Mouse (Mus musculus): ENCODE results near the gene Cops8.

The Cops8 gene

DNA sequence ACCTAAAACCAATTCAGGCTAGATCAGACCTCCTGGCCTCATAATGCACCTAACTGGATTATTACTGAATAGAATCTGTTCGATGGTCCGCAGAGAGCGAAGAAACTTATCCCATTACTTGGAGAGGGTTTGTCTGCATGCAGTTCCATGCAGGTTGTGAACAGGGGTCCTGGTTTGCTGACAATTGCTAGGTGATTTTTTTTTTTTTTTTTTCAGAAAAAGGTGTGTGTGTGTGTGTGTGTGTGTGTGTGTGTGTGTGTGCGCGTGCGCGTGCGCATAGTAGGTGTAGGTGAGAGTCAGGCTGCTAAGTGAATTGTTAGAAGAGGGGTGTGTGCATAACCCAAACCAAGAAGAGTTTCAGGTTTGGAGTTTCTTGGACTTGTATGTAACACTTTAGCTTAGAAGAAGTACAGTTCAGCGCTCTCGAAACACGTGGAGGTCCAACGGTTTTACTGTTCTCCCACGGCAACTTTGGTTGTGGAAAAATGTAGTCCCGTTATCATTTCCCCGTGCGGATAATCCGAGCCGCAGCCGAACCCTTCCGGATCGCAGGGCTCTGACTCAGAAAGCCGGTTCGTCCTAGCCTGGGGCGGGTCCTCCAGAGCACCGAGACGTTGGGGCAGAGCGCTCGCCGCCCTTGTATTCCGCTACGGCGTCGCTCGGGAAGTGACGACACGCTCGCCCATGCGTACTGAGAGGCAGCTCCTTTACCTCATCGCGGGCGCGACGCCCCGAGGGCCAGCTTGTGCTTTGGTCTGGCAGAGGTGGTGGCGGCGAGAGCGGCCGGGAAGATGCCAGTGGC lies at the start of gene Cops8:
Cops8 (plus strand) TSS at position 223 of the 802 bp plus-strand sequence.
- peak; percentile 89 for DNase-seq (ENCODE audit: low read depth, low spot score)

GRCm38 (mm10) chr1:90557140-90557539 lies 45.6 kb upstream of the Cops8 start:
- no peak for DNase-seq (ENCODE audit: low read depth, low spot score)

- peak; percentile 28 for DNase-seq (ENCODE audit: low read depth, low spot score)
Measured at GRCm38 (mm10) chr1:90560942-90561726, 41.6 kb upstream of the Cops8 start.

- no peak for DNase-seq (ENCODE audit: low read depth, low spot score)
Measured at GRCm38 (mm10) chr1:90563945-90564344, 38.8 kb upstream of the Cops8 start.

- DNase-seq (ENCODE audit: low read depth, low spot score): no peak
Measured at GRCm38 (mm10) chr1:90566664-90567440, 35.9 kb upstream of the Cops8 start.

GRCm38 (mm10) chr1:90573831-90574230 lies 28.9 kb upstream of the Cops8 start:
- no peak for DNase-seq (ENCODE audit: low read depth, low spot score)

DNA sequence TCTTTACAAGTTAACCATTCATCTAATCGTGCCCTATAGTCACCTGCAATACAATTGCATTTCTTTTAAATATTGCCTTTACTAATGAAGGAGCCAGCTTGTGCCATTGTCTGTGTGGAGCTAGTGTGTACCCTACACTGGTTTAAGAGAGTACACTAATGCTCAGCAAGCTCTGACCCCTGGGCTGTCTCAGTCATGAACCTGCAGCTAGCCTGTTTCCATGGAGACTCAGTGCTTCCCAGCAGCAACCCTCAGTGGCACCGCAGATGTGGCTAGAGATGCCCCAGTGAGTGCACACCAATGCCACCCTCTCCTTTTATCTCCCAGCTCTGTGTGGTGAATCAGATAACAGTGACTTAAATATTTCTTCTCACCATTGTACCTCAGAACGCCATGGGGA lies 27.9 kb upstream of the Cops8 start:
- no peak for DNase-seq (ENCODE audit: low read depth, low spot score)

- DNase-seq (ENCODE audit: low read depth, low spot score): no peak
Measured at GRCm38 (mm10) chr1:90577417-90577816, 25.4 kb upstream of the Cops8 start.

GRCm38 (mm10) chr1:90582635-90583034 lies 20.1 kb upstream of the Cops8 start:
- DNase-seq (ENCODE audit: low read depth, low spot score): no peak

- DNase-seq (ENCODE audit: low read depth, low spot score): peak; percentile 74
Measured at GRCm38 (mm10) chr1:90588021-90588734, 14.6 kb upstream of the Cops8 start.

- DNase-seq (ENCODE audit: low read depth, low spot score): peak; percentile 28
Measured at GRCm38 (mm10) chr1:90590797-90591196, 12.0 kb upstream of the Cops8 start.

DNA sequence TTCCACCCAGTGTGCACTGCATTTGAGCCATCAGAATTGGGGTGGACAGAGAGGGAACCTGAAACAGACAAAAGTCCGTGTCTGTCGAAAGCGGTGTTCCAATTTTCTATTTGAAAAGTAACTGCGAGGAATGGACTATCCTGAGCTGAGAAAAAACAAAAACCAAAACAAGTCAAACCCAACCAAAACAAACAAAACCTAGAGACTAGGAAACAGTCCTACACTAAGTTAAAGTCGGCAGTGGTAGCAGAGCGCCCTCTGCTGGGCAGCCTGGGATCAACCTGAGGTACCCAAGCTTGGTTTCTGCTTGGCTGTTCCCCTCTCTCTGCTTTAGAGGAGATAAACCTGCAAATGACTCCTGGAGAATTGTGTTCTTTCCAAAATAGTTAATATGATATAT lies 10.0 kb upstream of the Cops8 start:
- peak; percentile 24 for DNase-seq (ENCODE audit: low read depth, low spot score)

DNA sequence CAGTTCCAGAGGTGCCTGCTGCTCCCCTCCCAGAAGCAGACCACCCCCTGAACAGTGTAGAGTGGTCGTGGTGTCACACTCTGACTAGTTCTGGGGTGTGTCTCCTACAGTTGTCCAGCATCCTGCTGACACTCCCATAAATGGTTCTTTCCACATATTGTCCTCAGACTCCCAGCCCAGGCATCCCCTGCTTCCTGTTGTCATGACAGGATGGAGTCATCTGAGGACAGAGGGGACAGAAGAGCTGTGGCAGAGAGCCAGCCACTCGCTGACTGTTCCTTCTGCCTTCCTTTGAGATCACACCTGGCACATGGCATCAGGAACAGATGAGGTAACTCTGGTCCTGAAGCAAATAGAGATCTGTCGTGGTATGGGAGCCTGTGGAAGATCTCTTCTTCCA lies 3.6 kb upstream of the Cops8 start:
- no peak for DNase-seq (ENCODE audit: low read depth, low spot score)

- DNase-seq (ENCODE audit: low read depth, low spot score): no peak
Measured at GRCm38 (mm10) chr1:90601096-90601495, 1.7 kb upstream of the Cops8 start.

DNA sequence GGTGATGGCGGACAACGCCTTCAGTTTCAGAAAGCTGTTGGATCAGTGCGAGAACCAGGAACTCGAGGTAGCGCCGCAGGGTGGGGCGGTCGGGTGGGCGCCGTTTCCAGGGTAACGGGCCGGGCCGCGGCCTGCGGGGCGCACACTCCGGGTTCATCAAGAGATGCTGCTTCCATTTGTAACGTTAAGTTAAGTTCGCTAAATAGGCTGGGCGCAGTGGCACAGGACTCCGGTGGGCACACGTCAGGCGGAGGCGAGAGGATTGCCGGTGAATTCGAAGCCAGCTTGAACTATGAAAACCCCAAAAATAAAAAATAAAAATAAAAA lies 743 bp downstream of the Cops8 start:
- no peak for DNase-seq (ENCODE audit: low read depth, low spot score)

DNA sequence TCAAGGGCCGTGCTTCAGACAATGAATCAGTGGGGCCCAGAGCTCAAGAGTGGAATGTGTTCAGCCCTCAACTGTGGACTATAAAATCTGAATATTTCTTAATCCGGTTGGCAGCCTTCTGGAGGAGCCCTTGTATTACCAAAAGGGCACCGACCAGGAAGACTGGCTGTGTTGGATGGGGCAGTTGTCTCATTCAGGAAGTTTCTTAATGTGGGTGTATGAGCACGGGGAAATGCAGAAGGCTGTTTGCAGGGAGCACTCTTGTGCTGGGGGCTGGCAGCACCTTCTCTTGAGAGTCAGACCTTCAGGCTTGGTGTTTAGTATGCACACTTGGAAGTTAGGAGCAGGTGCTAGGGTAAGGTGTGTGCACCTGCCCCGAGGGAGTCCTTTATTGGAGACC lies 6.6 kb downstream of the Cops8 start:
- no peak for DNase-seq (ENCODE audit: low read depth, low spot score)

DNA sequence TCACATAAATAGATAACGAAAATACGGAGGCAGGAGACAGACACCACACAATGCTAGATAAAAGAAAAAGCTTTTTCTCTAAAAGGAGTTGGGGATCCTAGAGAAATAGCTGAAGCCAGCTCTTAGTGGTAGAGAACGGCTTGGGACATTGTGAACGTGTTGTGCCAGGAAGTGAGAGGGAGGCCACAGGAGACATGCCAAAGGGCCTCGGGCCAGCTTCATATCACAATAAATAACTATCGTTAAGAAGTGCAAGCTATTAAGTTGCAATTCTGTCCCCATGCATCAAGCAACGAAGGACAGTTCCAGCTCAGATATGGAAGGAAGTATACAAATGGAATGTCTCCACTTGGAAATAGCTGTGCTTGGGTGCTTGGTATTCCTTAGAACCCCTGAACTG lies 14.5 kb downstream of the Cops8 start:
- no peak for DNase-seq (ENCODE audit: low read depth, low spot score)

GRCm38 (mm10) chr1:90633415-90634030 lies 30.7 kb downstream of the Cops8 start:
- no peak for DNase-seq (ENCODE audit: low read depth, low spot score)

DNA sequence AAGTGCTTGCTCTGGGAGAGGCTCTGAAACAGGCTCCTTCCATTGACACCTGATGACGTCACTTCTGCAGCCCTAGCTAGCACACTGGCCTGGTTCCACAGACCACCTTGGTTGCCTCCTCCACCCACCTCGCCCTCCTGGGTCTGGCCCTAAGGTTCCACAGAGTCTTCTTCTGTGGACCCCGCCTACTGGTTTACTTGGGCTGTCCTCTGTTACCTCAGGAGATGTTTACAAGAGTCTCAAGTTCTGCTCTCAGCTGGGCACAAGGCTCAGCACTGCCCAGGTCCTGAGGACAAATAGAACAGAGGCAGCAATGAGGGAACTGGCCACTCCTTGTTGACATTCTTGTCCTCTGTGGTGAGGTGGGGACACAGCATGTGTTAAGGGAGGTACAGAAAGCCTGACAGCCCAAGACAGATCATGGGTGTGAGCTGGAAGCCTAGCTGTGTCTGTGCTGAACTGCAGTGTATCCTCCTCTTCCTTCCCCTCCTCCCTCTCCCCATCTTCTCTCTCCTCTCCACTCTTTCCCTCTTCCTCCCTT lies 31.5 kb downstream of the Cops8 start:
- no peak for DNase-seq (ENCODE audit: low read depth, low spot score)

GRCm38 (mm10) chr1:90638335-90638734 lies 35.6 kb downstream of the Cops8 start:
- DNase-seq (ENCODE audit: low read depth, low spot score): no peak

Data from brain, embryonic 18.5 days (tissue).